Mouse (Mus musculus): ENCODE measurements at regions not wholly inside any gene's neighbourhood (a gene's known extent, or its start where the extent isn't known, plus 50 kb on each side); places are given as distances from the start of the nearest gene placed in this dataset.

GRCm38 (mm10) chr6:94968683-94969082 is 148.4 kb upstream of the Kbtbd8 start:
- no peaks in the 10 kb centered on the region for H3K4me1 ChIP-seq (replicated peaks; ENCODE audit: control insufficient read depth, insufficient read depth, low read length)

GRCm38 (mm10) chr6:94966962-94967361 is 150.1 kb upstream of the Kbtbd8 start:
- DNase-seq (ENCODE audit: low spot score): no peak
- no peak for ATAC-seq (replicated peaks; ENCODE audit: low FRiP score)
- no peaks in the 10 kb centered on the region for H3K27me3 ChIP-seq (replicated peaks; ENCODE audit: control insufficient read depth, insufficient read depth, low read length)
- no peak overlapping the region for H3K4me2 ChIP-seq
- H3K4me3 ChIP-seq (ENCODE audit: low read depth, low read length): no peak overlapping the region
- 17% methylated on average over 3 of the region's 3 CpGs for WGBS
- no peaks in the 10 kb centered on the region for H3K36me3 ChIP-seq (ENCODE audit: control insufficient read depth, insufficient read depth, low read length)
- no peak overlapping the region for H3K9ac ChIP-seq (ENCODE audit: low read depth, low read length)
- no peaks in the 10 kb centered on the region for H3K4me1 ChIP-seq (replicated peaks; ENCODE audit: control insufficient read depth, insufficient read depth, low read length)
- H3K9me3 ChIP-seq (ENCODE audit: control insufficient read depth, low read length): no peaks in the 10 kb centered on the region
- no peak overlapping the region for H3K27ac ChIP-seq (ENCODE audit: low read depth, low read length)

More at GRCm38 (mm10) chr6:94968683-94969082, 148.4 kb upstream of the Kbtbd8 start:
- Histone ChIP-seq H3K4me3 (ENCODE audit: low read depth, low read length) (no peak overlapping the region), H3K9ac (ENCODE audit: low read depth, low read length) (no peak overlapping the region), H3K4me2 (no peak overlapping the region), H3K9me3 (ENCODE audit: control insufficient read depth, low read length) (no peaks in the 10 kb centered on the region), H3K27ac (ENCODE audit: low read depth, low read length) (no peak overlapping the region), H3K27me3 (replicated peaks; ENCODE audit: control insufficient read depth, insufficient read depth, low read length) (no peaks in the 10 kb centered on the region), H3K36me3 (ENCODE audit: control insufficient read depth, insufficient read depth, low read length) (no peaks in the 10 kb centered on the region)
- no peak for ATAC-seq (replicated peaks; ENCODE audit: low FRiP score)
- DNase-seq (ENCODE audit: low spot score): no peak
- WGBS: 63% methylated on average over 5 of the region's 5 CpGs

- H3K27ac ChIP-seq (ENCODE audit: low read depth, low read length): no peak overlapping the region
- no peak for DNase-seq (ENCODE audit: low spot score)
- no peak overlapping the region for H3K4me3 ChIP-seq (ENCODE audit: low read depth, low read length)
- H3K4me2 ChIP-seq: no peak overlapping the region
- H3K9ac ChIP-seq (ENCODE audit: low read depth, low read length): no peak overlapping the region
- no peaks in the 10 kb centered on the region for H3K4me1 ChIP-seq (replicated peaks; ENCODE audit: control insufficient read depth, insufficient read depth, low read length)
- ATAC-seq (replicated peaks; ENCODE audit: low FRiP score): no peak
- H3K27me3 ChIP-seq (replicated peaks; ENCODE audit: control insufficient read depth, insufficient read depth, low read length): no peaks in the 10 kb centered on the region
- no peaks in the 10 kb centered on the region for H3K9me3 ChIP-seq (ENCODE audit: control insufficient read depth, low read length)
- WGBS: 57% methylated on average over 4 of the region's 4 CpGs
- no peaks in the 10 kb centered on the region for H3K36me3 ChIP-seq (ENCODE audit: control insufficient read depth, insufficient read depth, low read length)
Observed at GRCm38 (mm10) chr6:94963204-94963603, 153.8 kb upstream of the Kbtbd8 start.

- DNase-seq (ENCODE audit: low spot score) (no peak), ATAC-seq (replicated peaks; ENCODE audit: low FRiP score) (no peak)
- Histone ChIP-seq H3K9ac (ENCODE audit: low read depth, low read length) (no peak overlapping the region), H3K36me3 (ENCODE audit: control insufficient read depth, insufficient read depth, low read length) (no peaks in the 10 kb centered on the region), H3K27ac (ENCODE audit: low read depth, low read length) (no peak overlapping the region), H3K27me3 (replicated peaks; ENCODE audit: control insufficient read depth, insufficient read depth, low read length) (no peaks in the 10 kb centered on the region), H3K4me1 (replicated peaks; ENCODE audit: control insufficient read depth, insufficient read depth, low read length) (no peaks in the 10 kb centered on the region), H3K4me3 (ENCODE audit: low read depth, low read length) (no peak overlapping the region), H3K4me2 (no peak overlapping the region), H3K9me3 (ENCODE audit: control insufficient read depth, low read length) (no peaks in the 10 kb centered on the region)
- 34% methylated on average over 7 of the region's 7 CpGs for WGBS
Observed at GRCm38 (mm10) chr6:94962411-94963087, 154.5 kb upstream of the Kbtbd8 start.

GRCm38 (mm10) chr6:94961821-94962220 is 155.2 kb upstream of the Kbtbd8 start:
- H3K9me3 ChIP-seq (ENCODE audit: control insufficient read depth, low read length): no peaks in the 10 kb centered on the region
- H3K4me2 ChIP-seq: no peak overlapping the region
- H3K27ac ChIP-seq (ENCODE audit: low read depth, low read length): no peak overlapping the region
- H3K4me3 ChIP-seq (ENCODE audit: low read depth, low read length): no peak overlapping the region
- no peaks in the 10 kb centered on the region for H3K36me3 ChIP-seq (ENCODE audit: control insufficient read depth, insufficient read depth, low read length)
- no peak for ATAC-seq (replicated peaks; ENCODE audit: low FRiP score)
- no peak for DNase-seq (ENCODE audit: low spot score)
- no peaks in the 10 kb centered on the region for H3K4me1 ChIP-seq (replicated peaks; ENCODE audit: control insufficient read depth, insufficient read depth, low read length)
- no peak overlapping the region for H3K9ac ChIP-seq (ENCODE audit: low read depth, low read length)
- 43% methylated on average over 1 of the region's 1 CpGs for WGBS
- no peaks in the 10 kb centered on the region for H3K27me3 ChIP-seq (replicated peaks; ENCODE audit: control insufficient read depth, insufficient read depth, low read length)

GRCm38 (mm10) chr6:94957990-94958389 is 159.1 kb upstream of the Kbtbd8 start:
- no peak overlapping the region for H3K4me2 ChIP-seq
- no peak for DNase-seq (ENCODE audit: low spot score)
- WGBS: 77% methylated on average over 6 of the region's 6 CpGs
- H3K9me3 ChIP-seq (ENCODE audit: control insufficient read depth, low read length): peaks cover 1% of the 10 kb centered on the region; the same call in 1 of the 2 replicates
- H3K27me3 ChIP-seq (replicated peaks; ENCODE audit: control insufficient read depth, insufficient read depth, low read length): no peaks in the 10 kb centered on the region
- no peaks in the 10 kb centered on the region for H3K36me3 ChIP-seq (ENCODE audit: control insufficient read depth, insufficient read depth, low read length)
- H3K9ac ChIP-seq (ENCODE audit: low read depth, low read length): no peak overlapping the region
- H3K27ac ChIP-seq (ENCODE audit: low read depth, low read length): no peak overlapping the region
- no peak overlapping the region for H3K4me3 ChIP-seq (ENCODE audit: low read depth, low read length)
- no peak for ATAC-seq (replicated peaks; ENCODE audit: low FRiP score)
- H3K4me1 ChIP-seq (replicated peaks; ENCODE audit: control insufficient read depth, insufficient read depth, low read length): no peaks in the 10 kb centered on the region

- ATAC-seq (replicated peaks; ENCODE audit: low FRiP score) (no peak), DNase-seq (ENCODE audit: low spot score) (no peak)
- Histone ChIP-seq H3K4me3 (ENCODE audit: low read depth, low read length) (no peak overlapping the region), H3K4me1 (replicated peaks; ENCODE audit: control insufficient read depth, insufficient read depth, low read length) (no peaks in the 10 kb centered on the region), H3K27me3 (replicated peaks; ENCODE audit: control insufficient read depth, insufficient read depth, low read length) (no peaks in the 10 kb centered on the region), H3K9me3 (ENCODE audit: control insufficient read depth, low read length) (peaks cover 2% of the 10 kb centered on the region; the same call in 1 of the 2 replicates), H3K9ac (ENCODE audit: low read depth, low read length) (no peak overlapping the region), H3K4me2 (no peak overlapping the region), H3K27ac (ENCODE audit: low read depth, low read length) (no peak overlapping the region), H3K36me3 (ENCODE audit: control insufficient read depth, insufficient read depth, low read length) (no peaks in the 10 kb centered on the region)
- 63% methylated on average over 6 of the region's 6 CpGs for WGBS
Observed at GRCm38 (mm10) chr6:94957172-94957668, 159.8 kb upstream of the Kbtbd8 start.

GRCm38 (mm10) chr6:94954580-94954979 is 162.5 kb upstream of the Kbtbd8 start:
- ATAC-seq (replicated peaks; ENCODE audit: low FRiP score): peak; percentile 66
- Histone ChIP-seq H3K27ac (ENCODE audit: low read depth, low read length) (no peak overlapping the region), H3K9ac (ENCODE audit: low read depth, low read length) (no peak overlapping the region), H3K4me3 (ENCODE audit: low read depth, low read length) (no peak overlapping the region), H3K27me3 (replicated peaks; ENCODE audit: control insufficient read depth, insufficient read depth, low read length) (no peaks in the 10 kb centered on the region), H3K9me3 (ENCODE audit: control insufficient read depth, low read length) (peaks cover 2% of the 10 kb centered on the region; the same call in 1 of the 2 replicates), H3K4me1 (replicated peaks; ENCODE audit: control insufficient read depth, insufficient read depth, low read length) (no peaks in the 10 kb centered on the region), H3K36me3 (ENCODE audit: control insufficient read depth, insufficient read depth, low read length) (no peaks in the 10 kb centered on the region), H3K4me2 (no peak overlapping the region)
- WGBS: 68% methylated on average over 2 of the region's 2 CpGs
- DNase-seq (ENCODE audit: low spot score): no peak

GRCm38 (mm10) chr6:94953658-94954057 is 163.4 kb upstream of the Kbtbd8 start:
- no peak for ATAC-seq (replicated peaks; ENCODE audit: low FRiP score)
- H3K27me3 ChIP-seq (replicated peaks; ENCODE audit: control insufficient read depth, insufficient read depth, low read length): no peaks in the 10 kb centered on the region

More at GRCm38 (mm10) chr6:94953658-94954057, 163.4 kb upstream of the Kbtbd8 start:
- Histone ChIP-seq H3K4me3 (ENCODE audit: low read depth, low read length) (no peak overlapping the region), H3K4me1 (replicated peaks; ENCODE audit: control insufficient read depth, insufficient read depth, low read length) (no peaks in the 10 kb centered on the region), H3K36me3 (ENCODE audit: control insufficient read depth, insufficient read depth, low read length) (no peaks in the 10 kb centered on the region), H3K9me3 (ENCODE audit: control insufficient read depth, low read length) (peaks cover 2% of the 10 kb centered on the region; the same call in 1 of the 2 replicates), H3K9ac (ENCODE audit: low read depth, low read length) (no peak overlapping the region), H3K4me2 (no peak overlapping the region), H3K27ac (ENCODE audit: low read depth, low read length) (no peak overlapping the region)
- WGBS: 72% methylated on average over 4 of the region's 4 CpGs
- no peak for DNase-seq (ENCODE audit: low spot score)

Measured in liver, embryonic 11.5 days (tissue).